ENCODE assay signal across 9 mouse cellular contexts in genomic region chr12:37881376-37881775, GRCm38 (mm10).
DNase-seq lines count a peak whose midpoint lies in the region; ATAC-seq and TF ChIP-seq lines count a peak whose summit lies in the region.
"Had no signal": no experiment of that assay in that cellular context is flagged by ENCODE, and none has a peak within 500 bp of the region (broad histone marks: within the 10 kb centered on the region; RNA-seq: fewer than 3 reads in every experiment).

No protein-coding gene starts in this region.

- H3K36me3 ChIP-seq in E14TG2a.4 (ENCODE audit: insufficient read depth, low read length): no peaks in the 10 kb centered on the region
- H3K36me3 ChIP-seq in forebrain, embryonic 11.5 days (ENCODE audit: control insufficient read depth, insufficient read depth, low read length): no peaks in the 10 kb centered on the region
- no peaks in the 10 kb centered on the region for H3K36me3 ChIP-seq in limb, embryonic 14.5 days (ENCODE audit: control insufficient read depth, insufficient read depth, low read length)

- H3K4me3 ChIP-seq in gastrocnemius, adult 2 months: peak overlapping the region; percentile 70
- H3K4me3 ChIP-seq in E14TG2a.4 (replicated peaks; ENCODE audit: low read length): peak overlapping the region; percentile 71
- peak overlapping the region; percentile 40 for H3K4me3 ChIP-seq in forebrain, embryonic 11.5 days (ENCODE audit: low read depth, low read length)
- H3K4me3 ChIP-seq in limb, embryonic 14.5 days (replicated peaks; ENCODE audit: low read length): peak overlapping the region; percentile 41

- peaks cover 22% of the 10 kb centered on the region for H3K4me1 ChIP-seq in E14TG2a.4 (replicated peaks; ENCODE audit: low read depth, low read length)
- H3K4me1 ChIP-seq in forebrain, embryonic 11.5 days (replicated peaks; ENCODE audit: control insufficient read depth, insufficient read depth, low read length): no peaks in the 10 kb centered on the region; the same call in 1 of the 2 replicates
- no peaks in the 10 kb centered on the region for H3K4me1 ChIP-seq in limb, embryonic 14.5 days (ENCODE audit: control insufficient read depth, insufficient read depth, low read length)

- H3K4me2 ChIP-seq in forebrain, embryonic 11.5 days (ENCODE audit: low read depth, low read length, severe bottlenecking): peak overlapping the region; percentile 78
- peak overlapping the region; percentile 75 for H3K4me2 ChIP-seq in limb, embryonic 14.5 days (replicated peaks; ENCODE audit: low read depth, low read length, severe bottlenecking)

- no peaks in the 10 kb centered on the region for H3K9me3 ChIP-seq in E14TG2a.4 (ENCODE audit: low read length)
- no peaks in the 10 kb centered on the region for H3K9me3 ChIP-seq in forebrain, embryonic 11.5 days (ENCODE audit: control insufficient read depth, low read length)
- H3K9me3 ChIP-seq in limb, embryonic 14.5 days (ENCODE audit: control insufficient read depth, low read length): no peaks in the 10 kb centered on the region

- TF ChIP-seq POLR2A in limb, embryonic 14.5 days (IDR thresholded peaks at IDR 0.05; ENCODE audit: borderline replicate concordance, extremely low read depth, insufficient read depth, insufficient read length): no peak

- 0 out of 2 replicates have a peak, but pooled peaks have one; percentile 26 for ATAC-seq in forebrain, embryonic 11.5 days (replicated peaks; ENCODE audit: low FRiP score)
- ATAC-seq in limb, embryonic 14.5 days (ENCODE audit: low FRiP score, low read depth): no peak

- no peak for DNase-seq in gastrocnemius, adult 2 months
- DNase-seq in gastrocnemius, postnatal 36 days: no peak
- no peak for DNase-seq in forebrain, embryonic 11.5 days (ENCODE audit: low spot score)
- no peak for DNase-seq in limb, embryonic 14.5 days (ENCODE audit: low spot score)
- no peak for DNase-seq in adrenal gland, postnatal 4 days (ENCODE audit: low spot score in 2 of 2)
- DNase-seq in urinary bladder, postnatal 10 days (ENCODE audit: low spot score): no peak
- no peak for DNase-seq in thymus, postnatal 4 days
- DNase-seq: thymus, postnatal 36 days had no signal

- intact Hi-C loops in gastrocnemius, adult 2 months (cut with DNase I): no loop called here
- intact Hi-C loops in gastrocnemius, postnatal 36 days (cut with DNase I): no loop called here

- H3K27ac ChIP-seq in gastrocnemius, adult 2 months: peak overlapping the region; percentile 46
- H3K27ac ChIP-seq in forebrain, embryonic 11.5 days (ENCODE audit: low read depth, low read length): no peak overlapping the region
- no peak overlapping the region for H3K27ac ChIP-seq in limb, embryonic 14.5 days (replicated peaks; ENCODE audit: low read depth, low read length)

- 2% methylated on average over 10 of the region's 10 CpGs for WGBS in forebrain, embryonic 11.5 days
- WGBS in limb, embryonic 14.5 days: 5% methylated on average over 10 of the region's 10 CpGs

- H3K9ac ChIP-seq in forebrain, embryonic 11.5 days (ENCODE audit: low read length): no peak overlapping the region
- no peak overlapping the region for H3K9ac ChIP-seq in limb, embryonic 14.5 days (ENCODE audit: low read depth, low read length, severe bottlenecking)

- peaks cover 3% of the 10 kb centered on the region; the same call in 1 of the 2 replicates for H3K27me3 ChIP-seq in E14TG2a.4 (ENCODE audit: insufficient read depth, low read length)
- H3K27me3 ChIP-seq in forebrain, embryonic 11.5 days (ENCODE audit: control insufficient read depth, insufficient read depth, low read length): no peaks in the 10 kb centered on the region
- H3K27me3 ChIP-seq in limb, embryonic 14.5 days (ENCODE audit: control insufficient read depth, insufficient read depth, low read length): 0 out of 2 replicates have a peak, but pooled peaks cover 4% of the 10 kb centered on the region

- no peak for TF ChIP-seq CTCF in gastrocnemius, adult 2 months (IDR thresholded peaks at IDR 0.05)
- TF ChIP-seq CTCF in E14TG2a.4 (conservative IDR thresholded peaks at IDR 0.05; ENCODE audit: low read length): no peak
